Mouse (Mus musculus): ENCODE data around the gene Lpcat4. TPM values are rescaled to one million over a fixed set of nuclear protein-coding genes. Genes with fewer than 3 reads are reported as not detected.

The Lpcat4 gene
- total and polyA plus RNA-seq, 3 experiments: 11.7 to 69.9 TPM; not detected in 1

DNA sequence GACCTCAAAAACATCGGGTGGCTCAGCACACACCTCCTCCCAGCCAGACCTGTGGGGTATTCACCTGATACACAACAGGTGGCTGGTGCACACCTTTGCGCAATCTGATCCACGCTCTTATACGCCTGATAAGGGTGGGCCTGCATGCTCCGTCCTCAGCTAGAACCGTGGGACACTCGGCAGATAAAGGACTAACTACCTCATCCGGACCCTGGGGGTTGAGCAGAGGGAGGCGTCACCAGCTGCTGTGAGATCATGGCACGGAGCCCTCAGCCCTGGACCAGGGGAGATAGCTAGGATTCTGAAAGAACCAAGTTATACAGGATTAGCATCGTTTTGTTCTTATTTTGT lies 26.9 kb downstream of the Lpcat4 start, which contains the start of gene Gm21985 (continued):
- no peak for TF ChIP-seq MEF2A (IDR thresholded peaks at IDR 0.05; ENCODE audit: extremely low read depth, insufficient replicate concordance, low read depth, low read length, poor library complexity, severe bottlenecking)
- no peak for TF ChIP-seq ZC3H11A (IDR thresholded peaks at IDR 0.05; ENCODE audit: low read depth, low read length)
- no peak for TF ChIP-seq NELFE (IDR thresholded peaks at IDR 0.05; ENCODE audit: low read depth, low read length)
- no peak for TF ChIP-seq JUND (IDR thresholded peaks at IDR 0.05; ENCODE audit: low read depth, low read length)
- TF ChIP-seq EP300 (IDR thresholded peaks at IDR 0.05; ENCODE audit: low read depth in 1 of 2, low read length in 2 of 2): peak; percentile 63 to 91
- TF ChIP-seq GATA1 (IDR thresholded peaks at IDR 0.05; ENCODE audit: low read depth, low read length): peak; percentile 89
- peak; percentile 67 for TF ChIP-seq MXI1 (IDR thresholded peaks at IDR 0.05; ENCODE audit: low read depth, low read length)
- no peak for TF ChIP-seq POLR2AphosphoS2 (IDR thresholded peaks at IDR 0.05; ENCODE audit: low read length)
- no peak for TF ChIP-seq ZNF384 (IDR thresholded peaks at IDR 0.05; ENCODE audit: low read depth, low read length)
- TF ChIP-seq RCOR1 (IDR thresholded peaks at IDR 0.05; ENCODE audit: low read depth, low read length): no peak; the same call in 1 of the 2 replicates
- no peak for TF ChIP-seq BHLHE40 (IDR thresholded peaks at IDR 0.05; ENCODE audit: borderline replicate concordance, low read depth, low read length)
- TF ChIP-seq MAZ (IDR thresholded peaks at IDR 0.05; ENCODE audit: low read depth, low read length): peak; percentile 60; the same call in 1 of the 2 replicates
- no peak for TF ChIP-seq RAD21 (IDR thresholded peaks at IDR 0.05; ENCODE audit: low read depth, low read length)
- no peak for TF ChIP-seq POLR2A (IDR thresholded peaks at IDR 0.05; ENCODE audit: control insufficient read depth in 1 of 2, insufficient read depth in 1 of 2, low read depth in 1 of 2, low read length in 2 of 2, poor library complexity in 1 of 2)
- TF ChIP-seq MAX (IDR thresholded peaks at IDR 0.05; ENCODE audit: low read length): no peak
- peak; percentile 97 for TF ChIP-seq ETS1 (IDR thresholded peaks at IDR 0.05; ENCODE audit: low read depth, low read length)

DNA sequence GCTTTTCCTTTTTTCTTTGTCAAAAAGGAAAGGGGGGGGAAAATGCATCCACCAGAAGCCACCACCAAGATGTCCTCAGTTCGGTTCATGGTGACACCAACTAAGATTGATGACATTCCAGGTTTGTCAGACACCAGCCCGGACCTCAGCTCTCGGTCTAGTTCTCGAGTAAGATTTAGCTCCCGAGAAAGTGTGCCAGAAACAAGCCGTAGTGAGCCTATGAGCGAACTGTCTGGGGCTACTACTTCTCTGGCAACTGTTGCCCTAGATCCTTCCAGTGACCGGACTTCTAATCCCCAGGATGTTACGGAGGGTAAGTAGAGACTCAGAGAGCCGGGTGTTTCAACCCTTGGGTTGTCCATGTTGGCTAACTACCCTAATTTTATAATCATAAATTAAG lies 27.5 kb downstream of the Lpcat4 start:
- Histone ChIP-seq H3K4me3 (ENCODE audit: control insufficient read depth in 1 of 2, insufficient read depth in 1 of 2, low read depth in 2 of 2, low read length in 2 of 2) (peak overlapping the region; percentile 66 to 75), H3K4me1 (ENCODE audit: control insufficient read depth in 1 of 2, insufficient read depth in 2 of 2, low read length in 2 of 2) (peaks cover 19 to 20% of the 10 kb centered on the region in 2 experiments)
- peak; percentile 71 for DNase-seq (ENCODE audit: low read depth, low spot score)

More for the DNA sequence above, 27.5 kb downstream of the Lpcat4 start:
- Histone ChIP-seq H3K36me3 (ENCODE audit: control insufficient read depth in 1 of 2, insufficient read depth in 2 of 2, low read length in 2 of 2) (peaks cover 3 to 30% of the 10 kb centered on the region in 2 experiments; a peak in 3 of 4 replicates), H3K79me2 (ENCODE audit: control insufficient read depth, insufficient read depth, low read length, poor library complexity) (peaks cover 39% of the 10 kb centered on the region), H3K9ac (ENCODE audit: control insufficient read depth, low read depth, low read length, poor library complexity, severe bottlenecking) (peak overlapping the region; percentile 52), H3K27ac (ENCODE audit: control insufficient read depth, low read depth, low read length) (peak overlapping the region; percentile 92), H3K27me3 (ENCODE audit: control insufficient read depth in 1 of 2, insufficient read depth in 2 of 2, low read length in 2 of 2) (no peaks in the 10 kb centered on the region), H3K9me3 (replicated peaks; ENCODE audit: insufficient read depth, low read length) (no peaks in the 10 kb centered on the region)
- TF ChIP-seq GABPA (IDR thresholded peaks at IDR 0.05; ENCODE audit: low read depth, low read length) (no peak), RAD21 (IDR thresholded peaks at IDR 0.05; ENCODE audit: low read depth, low read length) (no peak), POLR2AphosphoS2 (IDR thresholded peaks at IDR 0.05; ENCODE audit: low read length) (no peak), GATA1 (IDR thresholded peaks at IDR 0.05; ENCODE audit: low read depth, low read length) (no peak), BHLHE40 (IDR thresholded peaks at IDR 0.05; ENCODE audit: borderline replicate concordance, low read depth, low read length) (0 out of 2 replicates have a peak, but pooled peaks have one; percentile 23)

All from MEL (cell line).